Mouse (Mus musculus): ENCODE data around the gene Resf1.

GRCm38 (mm10) chr6:149278248-149278731, 30.9 kb upstream of the Resf1 start:
- TF ChIP-seq CTCF (IDR thresholded peaks at IDR 0.05; ENCODE audit: low read depth) (no peak), EP300 (optimal IDR thresholded peaks at IDR 0.05) (no peak)
